Mouse (Mus musculus) stomach, postnatal 0 days (tissue): ENCODE results near the gene Tmem248. TPM values are rescaled to one million over a fixed set of nuclear protein-coding genes. Genes with fewer than 3 reads are reported as not detected.

Experiments
- ATAC-seq: fragments of 200-750 bp; cut with Nextera tagmentation; 2 replicates; pipeline ENCODE4 v1.8.0; 2017; ENCODE audit not compliant: low FRiP score, low TSS enrichment
- DNase-seq: peaks from one replicate; pipeline ENCODE4 v3.0.0-alpha.2; 2016; ENCODE audit warnings: low spot score
- H3K27ac ChIP-seq: fragments of 300-500 bp; sonication (generic); replicated peaks from 2 replicates; pipeline ENCODE4 v1.5.1; 2014; ENCODE audit warnings: mild to moderate bottlenecking, control low read depth
- H3K27me3 ChIP-seq: fragments of 300-500 bp; sonication (generic); 2 replicates; pipeline ENCODE4 v1.6.1; 2014; ENCODE audit warnings: low read length; ENCODE audit not compliant: control insufficient read depth, insufficient read depth
- H3K36me3 ChIP-seq: fragments of 300-500 bp; sonication (generic); 2 replicates; pipeline ENCODE4 v1.6.1; 2014; ENCODE audit warnings: low read length, mixed read lengths; ENCODE audit not compliant: control insufficient read depth, insufficient read depth
- H3K4me1 ChIP-seq: fragments of 300-500 bp; sonication (generic); replicated peaks from 2 replicates; pipeline ENCODE4 v1.6.1; 2014; ENCODE audit warnings: antibody characterized with exemption; ENCODE audit not compliant: control insufficient read depth, insufficient read depth
- H3K4me2 ChIP-seq: fragments of 300-500 bp; sonication (generic); replicated peaks from 2 replicates; pipeline ENCODE4 v1.6.1; 2014; ENCODE audit warnings: low read depth, mild to moderate bottlenecking, control low read depth, moderate library complexity
- H3K4me3 ChIP-seq: fragments of 300-500 bp; sonication (generic); 2 replicates; pipeline ENCODE4 v1.5.1; 2014; ENCODE audit warnings: low read depth, low read length, control low read depth
- H3K9ac ChIP-seq: fragments of 300-500 bp; sonication (generic); 2 replicates; pipeline ENCODE4 v1.6.1; 2014; ENCODE audit warnings: mild to moderate bottlenecking, low read length, control low read depth, mixed read lengths
- H3K9me3 ChIP-seq: fragments of 300-500 bp; sonication (generic); 2 replicates; pipeline ENCODE4 v1.6.1; 2016; ENCODE audit warnings: low read length; ENCODE audit not compliant: control insufficient read depth
- CTCF ChIP-seq: IDR thresholded peaks from 2 replicates; pipeline ENCODE4 v1.5.1; 2016; ENCODE audit warnings: antibody characterized with exemption, low read depth, mild to moderate bottlenecking, moderate library complexity
- EP300 ChIP-seq: optimal IDR thresholded peaks from 2 replicates; pipeline ENCODE3; 2016; ENCODE audit warnings: antibody characterized with exemption
- WGBS: fragments of 180-500 bp; shearing (Covaris S2); extraction: QIAGEN DNeasy Blood & Tissue Kit; methylation state at CpG from one replicate; pipeline ENCODE4 v1.1.7; 2014; 5-methylcytosine and 5-hydroxymethylcytosine counted together
- polyA plus RNA-seq: library from polyadenylated mRNA; unstranded; fragments of >200 nt; fragmentation: Nextera tagmentation; extraction: Ambion mirVana; gene quantifications from 2 replicates; pipeline ENCODE4 v1.2.1, GENCODE M21; 2015

The Tmem248 gene
- polyA plus RNA-seq, 1 experiment from 2014 or later, result 33.2 TPM

DNA sequence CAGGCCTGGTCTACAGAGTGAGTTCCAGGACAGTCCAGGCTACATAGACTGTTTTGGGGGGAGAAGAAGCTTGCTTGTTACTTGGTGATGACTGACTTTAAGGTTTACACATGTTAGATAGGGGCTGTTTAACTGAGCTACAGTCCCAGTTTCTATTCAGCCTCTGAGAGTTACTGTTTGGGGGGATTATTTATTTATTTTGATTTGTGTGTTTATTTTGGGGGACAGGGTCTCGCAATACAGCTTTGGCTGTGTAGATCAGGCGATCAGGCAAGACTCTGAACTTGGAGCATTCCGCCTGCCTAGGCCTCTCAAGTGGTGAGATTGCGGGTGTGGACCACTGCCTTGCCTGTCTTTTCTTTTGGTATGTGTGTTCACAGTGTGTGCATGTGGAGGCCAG lies 43.9 kb upstream of the Tmem248 start:
- 79% methylated on average over 4 of the region's 4 CpGs for WGBS
- ATAC-seq (no peak), DNase-seq (no peak)
- no peaks in the 10 kb centered on the region for H3K36me3 ChIP-seq
- peak overlapping the region; percentile 35; the same call in 1 of the 2 replicates for H3K27ac ChIP-seq
- no peak for TF ChIP-seq CTCF
- no peak for TF ChIP-seq EP300
- no peaks in the 10 kb centered on the region for H3K9me3 ChIP-seq
- peak overlapping the region; percentile 21 for H3K4me3 ChIP-seq
- peak overlapping the region; percentile 55 for H3K4me2 ChIP-seq
- H3K27me3 ChIP-seq, result no peaks in the 10 kb centered on the region
- peaks cover 6% of the 10 kb centered on the region for H3K4me1 ChIP-seq
- peak overlapping the region; percentile 2; the same call in 1 of the 2 replicates for H3K9ac ChIP-seq

DNA sequence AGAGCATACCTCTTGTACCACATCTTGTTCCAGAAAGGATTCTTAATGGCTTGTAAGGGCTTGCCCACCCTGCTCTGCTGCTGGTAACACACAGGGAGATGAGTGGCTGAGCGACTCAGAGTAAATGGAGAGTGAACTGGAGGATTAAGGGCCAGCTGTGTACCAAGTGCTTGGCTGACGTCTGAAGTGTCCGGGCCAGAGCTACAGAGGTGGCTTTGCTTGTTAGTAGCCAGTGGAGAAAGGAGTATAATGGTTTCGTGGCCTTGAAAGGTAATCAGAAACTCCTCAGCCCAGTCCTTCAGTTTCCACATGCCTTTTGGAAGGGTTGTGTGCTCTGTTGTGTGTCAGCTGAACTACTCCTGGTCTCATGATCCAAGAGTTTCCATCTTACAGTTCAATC lies 39.0 kb upstream of the Tmem248 start:
- Histone ChIP-seq H3K27ac (no peak overlapping the region), H3K4me1 (peaks cover 2% of the 10 kb centered on the region), H3K9me3 (no peaks in the 10 kb centered on the region), H3K4me2 (no peak overlapping the region), H3K4me3 (no peak overlapping the region), H3K27me3 (no peaks in the 10 kb centered on the region), H3K36me3 (no peaks in the 10 kb centered on the region), H3K9ac (no peak overlapping the region)
- no peak for TF ChIP-seq EP300
- TF ChIP-seq CTCF, result no peak
- DNase-seq (no peak), ATAC-seq (no peak; the same call in 1 of the 2 replicates)
- 40% methylated on average over 4 of the region's 4 CpGs for WGBS

DNA sequence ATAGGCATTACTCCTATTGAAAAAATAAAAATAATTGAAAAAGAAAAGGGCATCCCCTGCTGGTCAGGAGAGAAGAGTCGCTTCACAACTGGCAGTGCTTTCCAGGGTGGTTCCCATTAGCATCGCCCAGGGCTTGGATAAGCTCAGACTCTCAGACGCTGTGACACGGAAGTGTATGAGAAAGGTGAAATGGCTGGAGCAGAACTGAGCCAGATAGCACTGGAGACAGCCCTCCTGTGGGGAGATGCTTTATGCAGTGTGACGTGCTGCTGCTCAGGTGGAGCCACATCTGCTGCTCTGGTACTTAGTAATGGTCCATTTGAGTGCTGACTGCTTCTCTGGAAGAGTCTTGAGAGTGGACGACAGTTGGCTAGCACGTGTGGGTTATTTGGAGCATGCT lies 36.5 kb upstream of the Tmem248 start:
- Histone ChIP-seq H3K9me3 (no peaks in the 10 kb centered on the region), H3K36me3 (no peaks in the 10 kb centered on the region), H3K4me1 (peaks cover 4% of the 10 kb centered on the region), H3K4me3 (no peak overlapping the region), H3K9ac (no peak overlapping the region), H3K4me2 (no peak overlapping the region), H3K27ac (peak overlapping the region; percentile 56), H3K27me3 (no peaks in the 10 kb centered on the region)
- 66% methylated on average over 7 of the region's 7 CpGs for WGBS
- TF ChIP-seq EP300 (no peak), CTCF (peak; percentile 59)
- no peak for DNase-seq
- ATAC-seq, result peak; percentile 72

DNA sequence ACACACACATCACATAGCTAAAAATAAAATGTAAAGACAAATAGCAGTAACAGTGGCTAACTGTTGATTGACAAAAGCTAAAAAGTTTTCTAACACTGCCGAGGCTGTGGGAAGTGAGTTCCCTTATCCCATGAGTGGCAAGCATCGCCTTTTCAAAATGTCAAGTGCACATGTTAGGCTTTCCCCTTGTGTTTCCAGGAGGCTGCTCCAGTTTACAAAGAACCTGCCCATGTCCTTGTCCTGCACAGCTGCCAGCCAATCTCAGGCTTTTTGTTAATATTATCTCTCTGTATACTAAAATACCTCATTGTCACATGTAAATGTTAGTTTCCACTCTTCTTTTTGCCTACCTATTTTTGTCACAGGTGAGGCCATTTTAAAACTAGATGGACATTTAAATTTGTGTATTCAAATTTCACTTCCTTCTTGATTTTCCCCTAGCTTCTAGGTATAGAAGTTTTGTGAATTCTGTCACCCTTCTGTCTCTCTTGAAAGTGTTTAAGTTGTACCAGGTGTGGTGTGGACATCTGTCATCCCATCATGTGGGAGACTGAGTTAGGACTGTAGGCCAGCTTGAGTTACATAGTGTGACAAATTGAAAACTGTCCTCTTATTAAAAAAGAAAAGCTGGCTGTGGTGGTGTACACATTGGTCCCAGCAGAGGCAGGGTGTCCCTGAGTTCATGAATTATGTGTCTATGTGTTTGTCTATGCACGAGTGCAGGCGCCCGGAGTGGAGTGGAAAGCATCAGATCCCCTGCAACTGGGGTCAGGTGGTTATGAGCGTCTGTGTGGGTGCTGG lies 34.9 kb upstream of the Tmem248 start:
- no peaks in the 10 kb centered on the region for H3K36me3 ChIP-seq
- no peak for DNase-seq
- H3K4me1 ChIP-seq, result peaks cover 7% of the 10 kb centered on the region
- ATAC-seq, result peak; percentile 14; the same call in 1 of the 2 replicates
- no peak overlapping the region; the same call in 1 of the 2 replicates for H3K27ac ChIP-seq
- no peak overlapping the region for H3K9ac ChIP-seq
- no peak for TF ChIP-seq EP300
- no peak for TF ChIP-seq CTCF
- no peak overlapping the region for H3K4me2 ChIP-seq
- H3K27me3 ChIP-seq, result no peaks in the 10 kb centered on the region
- no peaks in the 10 kb centered on the region for H3K9me3 ChIP-seq
- WGBS, result 51% methylated on average over 6 of the region's 6 CpGs
- H3K4me3 ChIP-seq, result no peak overlapping the region

DNA sequence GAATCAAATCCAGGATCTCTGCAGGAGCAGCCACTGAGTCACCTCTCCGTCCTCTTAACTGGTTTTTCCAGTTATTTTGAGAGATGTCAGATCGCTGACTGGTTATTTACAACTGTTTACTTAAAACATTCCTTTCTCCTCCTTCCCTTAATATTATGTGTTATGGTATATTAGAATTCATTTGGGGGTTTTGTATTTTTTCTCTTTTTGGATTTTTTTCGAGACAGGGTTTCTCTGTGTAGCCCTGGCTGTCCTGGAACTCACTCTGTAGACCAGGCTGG lies 34.4 kb upstream of the Tmem248 start:
- Histone ChIP-seq H3K4me3 (no peak overlapping the region), H3K4me1 (peaks cover 7% of the 10 kb centered on the region), H3K27ac (no peak overlapping the region; the same call in 1 of the 2 replicates), H3K9ac (no peak overlapping the region), H3K27me3 (no peaks in the 10 kb centered on the region), H3K36me3 (no peaks in the 10 kb centered on the region), H3K4me2 (no peak overlapping the region), H3K9me3 (no peaks in the 10 kb centered on the region)
- WGBS, result 24% methylated on average over 3 of the region's 3 CpGs
- TF ChIP-seq EP300 (no peak), CTCF (no peak)
- ATAC-seq, result no peak
- no peak for DNase-seq

DNA sequence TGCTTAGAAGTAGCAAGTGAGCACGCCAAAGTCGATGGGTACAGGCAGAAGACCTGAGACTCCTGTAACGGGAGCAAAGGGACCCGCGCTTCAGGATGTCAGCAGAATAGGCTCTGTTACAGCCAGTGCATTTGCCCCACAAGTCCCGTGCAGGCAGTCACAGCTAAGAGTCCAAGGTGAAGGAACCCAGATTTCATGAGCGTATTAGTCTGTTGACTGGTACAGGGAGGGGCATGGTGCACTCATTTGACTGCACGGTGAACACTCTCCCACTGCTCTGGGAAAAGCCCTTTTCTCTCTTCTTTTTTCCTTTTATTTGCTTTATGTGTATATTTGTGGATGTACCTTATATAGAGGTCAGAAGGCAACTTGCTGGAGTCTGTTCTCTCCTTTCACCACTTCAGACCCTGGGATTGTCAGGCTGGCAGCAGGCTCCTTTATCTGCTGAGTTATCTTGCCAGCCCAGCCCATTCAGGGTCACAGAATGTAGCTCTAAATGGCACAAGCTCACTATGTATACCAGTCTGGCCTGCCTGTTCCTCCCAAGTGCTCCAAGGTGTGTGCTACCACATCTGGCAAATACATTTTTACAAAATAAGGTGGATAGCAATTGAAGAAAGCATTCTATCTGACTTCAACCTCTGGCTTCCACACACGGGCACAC lies 32.6 kb upstream of the Tmem248 start:
- H3K4me1 ChIP-seq, result peaks cover 7% of the 10 kb centered on the region
- ATAC-seq, result peak; percentile 38; the same call in 1 of the 2 replicates
- no peak overlapping the region for H3K9ac ChIP-seq
- no peaks in the 10 kb centered on the region for H3K27me3 ChIP-seq
- 71% methylated on average over 9 of the region's 9 CpGs for WGBS
- H3K36me3 ChIP-seq, result no peaks in the 10 kb centered on the region
- H3K27ac ChIP-seq, result peak overlapping the region; percentile 69
- H3K4me3 ChIP-seq, result no peak overlapping the region
- TF ChIP-seq EP300 (no peak), CTCF (no peak)
- no peaks in the 10 kb centered on the region for H3K9me3 ChIP-seq
- no peak overlapping the region for H3K4me2 ChIP-seq
- peak; percentile 33 for DNase-seq
